Mouse (Mus musculus): Measurements from ENCODE around the gene Slc15a5. TPM values are rescaled to one million over a fixed set of nuclear protein-coding genes. Genes with fewer than 3 reads are reported as not detected.
"Not testable (repeated sequence)": the region's sequence is repeated elsewhere in the genome, so short reads cannot be mapped to it uniquely, and the experiment has no call there.

Slc15a5 gene
- polyA plus RNA-seq, 1 experiment from 2014 or later: not detected

DNA sequence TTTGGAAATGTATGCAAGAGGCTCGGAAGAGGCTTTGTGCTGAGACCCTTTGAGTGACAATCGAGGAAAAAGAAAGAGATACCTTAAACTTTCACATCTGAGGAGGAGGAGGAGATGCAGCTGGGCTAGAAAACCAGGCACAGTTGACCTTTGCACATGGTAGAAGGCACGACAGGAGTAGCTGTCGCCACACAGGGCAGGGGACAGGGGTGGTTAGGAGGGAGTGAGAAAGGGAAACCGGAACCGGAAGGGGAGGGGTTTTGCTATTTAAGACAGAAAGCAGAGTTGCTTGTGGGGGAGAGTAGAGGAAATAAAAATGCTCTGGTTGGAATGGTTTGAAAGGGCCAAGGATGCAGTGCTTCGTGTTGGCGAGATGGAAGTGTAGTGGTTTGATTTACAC, 9.4 kb upstream of the Slc15a5 start:
- no peak overlapping the region for H3K9ac ChIP-seq (ENCODE audit: low read depth, low read length)
- H3K36me3 ChIP-seq (ENCODE audit: control insufficient read depth, insufficient read depth, low read length): no peaks in the 10 kb centered on the region
- no peaks in the 10 kb centered on the region for H3K27me3 ChIP-seq (replicated peaks; ENCODE audit: control insufficient read depth, insufficient read depth, low read length)
- no peak overlapping the region for H3K4me2 ChIP-seq (ENCODE audit: low read length)
- WGBS: 81% methylated on average over 8 of the region's 8 CpGs
- no peaks in the 10 kb centered on the region for H3K9me3 ChIP-seq (ENCODE audit: control insufficient read depth, low read length)
- no peaks in the 10 kb centered on the region for H3K4me1 ChIP-seq (ENCODE audit: control insufficient read depth, insufficient read depth, low read depth, low read length)
- H3K27ac ChIP-seq (ENCODE audit: low read depth, low read length): no peak overlapping the region
- ATAC-seq: no peak
- no peak overlapping the region for H3K4me3 ChIP-seq (ENCODE audit: low read length)

DNA sequence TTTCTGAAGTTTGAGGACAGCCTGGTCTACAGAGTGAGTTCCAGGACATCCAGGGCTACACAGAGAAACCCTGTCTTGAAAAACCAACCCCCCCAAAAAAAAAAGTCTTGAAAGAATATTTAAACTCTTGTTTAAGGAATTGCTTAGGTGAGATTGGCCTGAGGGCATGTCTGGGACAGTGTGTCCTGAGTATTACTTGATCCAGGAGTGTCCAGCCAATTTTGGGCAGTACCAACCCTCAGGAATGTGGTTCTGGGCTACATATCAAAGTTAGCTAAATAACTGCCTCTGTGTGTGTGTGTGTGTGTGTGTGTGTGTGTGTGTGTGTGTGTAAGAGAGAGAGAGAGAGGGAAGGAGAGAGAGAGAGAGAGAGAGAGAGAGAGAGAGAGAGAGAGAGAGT, 6.7 kb upstream of the Slc15a5 start:
- H3K36me3 ChIP-seq (ENCODE audit: control insufficient read depth, insufficient read depth, low read length); H3K9me3 ChIP-seq (ENCODE audit: control insufficient read depth, low read length); H3K4me2 ChIP-seq (ENCODE audit: low read length); H3K4me1 ChIP-seq (ENCODE audit: control insufficient read depth, insufficient read depth, low read depth, low read length); ATAC-seq; H3K27ac ChIP-seq (ENCODE audit: low read depth, low read length); H3K27me3 ChIP-seq (replicated peaks; ENCODE audit: control insufficient read depth, insufficient read depth, low read length); H3K4me3 ChIP-seq (ENCODE audit: low read length); H3K9ac ChIP-seq (ENCODE audit: low read depth, low read length): not testable (repeated sequence)

DNA sequence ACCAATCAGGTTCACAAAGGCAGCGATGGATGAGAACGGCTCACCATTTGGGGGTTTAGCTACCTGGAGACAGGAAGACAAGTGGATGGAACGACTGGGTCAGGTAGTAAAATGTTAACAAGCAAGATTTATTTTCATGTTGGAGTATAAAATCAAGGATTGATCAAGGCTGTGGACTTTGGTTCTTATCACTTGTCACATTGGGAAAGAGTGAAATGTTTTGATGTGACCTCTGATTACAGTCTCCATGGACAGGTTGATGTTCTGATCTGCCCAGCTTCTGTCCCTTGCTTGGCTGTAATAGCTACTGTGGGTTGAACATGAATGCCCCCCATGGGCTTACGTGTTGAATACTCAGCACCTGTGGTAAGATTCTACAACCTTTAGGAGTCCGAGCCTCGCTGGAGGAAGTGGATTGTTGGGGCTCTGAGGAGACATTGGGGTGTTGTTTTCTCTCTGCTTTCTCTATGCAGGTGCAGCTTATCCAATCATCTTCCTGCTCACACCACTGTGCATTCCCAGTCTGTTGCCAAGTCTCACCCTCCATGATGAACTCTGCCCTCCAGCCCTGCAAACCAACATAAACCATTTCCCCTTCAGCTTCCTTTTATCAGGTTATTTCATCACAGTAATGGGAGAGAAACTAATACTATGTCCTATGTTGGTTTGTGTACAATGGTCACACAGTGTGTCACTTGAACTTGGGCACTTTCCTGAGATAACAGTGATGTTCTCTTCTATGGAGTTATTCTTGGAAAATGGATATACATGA, 1.2 kb upstream of the Slc15a5 start:
- Histone ChIP-seq H3K27ac (ENCODE audit: low read depth, low read length) (no peak overlapping the region), H3K4me1 (ENCODE audit: control insufficient read depth, insufficient read depth, low read depth, low read length) (no peaks in the 10 kb centered on the region), H3K9me3 (ENCODE audit: control insufficient read depth, low read length) (no peaks in the 10 kb centered on the region), H3K4me3 (ENCODE audit: low read length) (no peak overlapping the region), H3K4me2 (ENCODE audit: low read length) (no peak overlapping the region), H3K27me3 (replicated peaks; ENCODE audit: control insufficient read depth, insufficient read depth, low read length) (no peaks in the 10 kb centered on the region), H3K36me3 (ENCODE audit: control insufficient read depth, insufficient read depth, low read length) (no peaks in the 10 kb centered on the region), H3K9ac (ENCODE audit: low read depth, low read length) (no peak overlapping the region)
- ATAC-seq: no peak
- WGBS: 92% methylated on average over 6 of the region's 6 CpGs

DNA sequence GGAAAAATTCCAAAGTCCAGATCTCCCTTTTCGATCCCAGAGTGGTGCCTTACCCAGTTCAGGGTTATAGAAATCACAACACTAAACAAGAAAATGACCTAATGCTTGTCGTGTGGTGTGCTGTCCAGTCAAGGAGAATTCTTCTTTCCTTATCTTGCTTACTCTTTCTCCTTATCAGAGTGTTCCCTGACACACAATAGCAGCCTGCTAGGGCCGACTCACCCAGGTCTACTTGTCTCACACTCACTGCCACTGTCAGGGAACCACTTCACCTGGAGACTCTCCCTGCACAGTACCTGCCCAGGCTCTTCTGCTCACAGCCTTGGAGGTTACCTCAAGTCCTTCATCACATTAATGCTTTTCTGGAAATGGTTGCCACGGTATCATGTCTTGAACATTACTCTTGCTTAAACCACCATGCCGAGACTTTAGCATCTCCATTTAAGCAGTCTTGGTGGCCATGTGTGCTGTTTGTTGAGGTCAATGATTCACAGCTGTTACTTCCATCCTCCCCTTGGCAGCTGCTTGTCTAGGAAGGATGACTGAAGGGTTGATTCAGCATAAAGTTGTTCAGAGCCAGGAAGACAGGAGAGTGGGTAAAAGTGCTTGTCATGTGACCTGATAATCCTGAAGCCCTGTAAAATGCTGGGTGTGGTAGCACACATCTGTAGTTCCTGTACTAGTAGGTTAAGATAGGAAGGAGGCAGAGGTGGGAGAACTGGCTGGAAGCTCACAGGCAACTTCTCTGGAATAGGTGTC, 1.9 kb downstream of the Slc15a5 start:
- Histone ChIP-seq H3K36me3 (ENCODE audit: control insufficient read depth, insufficient read depth, low read length) (no peaks in the 10 kb centered on the region), H3K27me3 (replicated peaks; ENCODE audit: control insufficient read depth, insufficient read depth, low read length) (no peaks in the 10 kb centered on the region), H3K4me3 (ENCODE audit: low read length) (no peak overlapping the region), H3K9ac (ENCODE audit: low read depth, low read length) (no peak overlapping the region), H3K27ac (ENCODE audit: low read depth, low read length) (no peak overlapping the region), H3K9me3 (ENCODE audit: control insufficient read depth, low read length) (no peaks in the 10 kb centered on the region), H3K4me1 (ENCODE audit: control insufficient read depth, insufficient read depth, low read depth, low read length) (no peaks in the 10 kb centered on the region), H3K4me2 (ENCODE audit: low read length) (no peak overlapping the region)
- 82% methylated on average over 5 of the region's 5 CpGs for WGBS
- ATAC-seq: no peak

DNA sequence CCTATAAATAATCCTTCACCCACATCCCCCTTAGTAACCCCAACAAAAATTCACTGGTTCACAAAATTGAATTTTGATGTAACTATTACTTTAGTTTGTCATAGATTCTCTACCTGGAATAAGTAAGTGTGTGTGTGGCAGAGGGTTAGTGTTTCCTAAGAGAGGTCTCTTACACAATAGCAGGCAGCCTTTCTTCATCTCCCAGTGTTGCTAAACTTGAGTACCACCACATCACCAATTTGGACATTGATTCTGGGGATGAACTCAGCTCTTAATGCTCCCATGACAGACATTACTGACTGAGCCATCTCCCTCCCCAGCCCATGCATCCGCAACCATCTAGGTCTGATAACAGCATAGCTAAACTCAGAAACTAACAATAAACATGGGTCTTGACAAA, 4.0 kb downstream of the Slc15a5 start:
- no peaks in the 10 kb centered on the region for H3K9me3 ChIP-seq (ENCODE audit: control insufficient read depth, low read length)
- no peaks in the 10 kb centered on the region for H3K4me1 ChIP-seq (ENCODE audit: control insufficient read depth, insufficient read depth, low read depth, low read length)
- H3K4me2 ChIP-seq (ENCODE audit: low read length): no peak overlapping the region
- no peak overlapping the region for H3K4me3 ChIP-seq (ENCODE audit: low read length)
- ATAC-seq: no peak
- 100% methylated on average over 1 of the region's 1 CpGs for WGBS
- no peaks in the 10 kb centered on the region for H3K27me3 ChIP-seq (replicated peaks; ENCODE audit: control insufficient read depth, insufficient read depth, low read length)
- no peak overlapping the region for H3K27ac ChIP-seq (ENCODE audit: low read depth, low read length)
- H3K36me3 ChIP-seq (ENCODE audit: control insufficient read depth, insufficient read depth, low read length): no peaks in the 10 kb centered on the region
- no peak overlapping the region for H3K9ac ChIP-seq (ENCODE audit: low read depth, low read length)

DNA sequence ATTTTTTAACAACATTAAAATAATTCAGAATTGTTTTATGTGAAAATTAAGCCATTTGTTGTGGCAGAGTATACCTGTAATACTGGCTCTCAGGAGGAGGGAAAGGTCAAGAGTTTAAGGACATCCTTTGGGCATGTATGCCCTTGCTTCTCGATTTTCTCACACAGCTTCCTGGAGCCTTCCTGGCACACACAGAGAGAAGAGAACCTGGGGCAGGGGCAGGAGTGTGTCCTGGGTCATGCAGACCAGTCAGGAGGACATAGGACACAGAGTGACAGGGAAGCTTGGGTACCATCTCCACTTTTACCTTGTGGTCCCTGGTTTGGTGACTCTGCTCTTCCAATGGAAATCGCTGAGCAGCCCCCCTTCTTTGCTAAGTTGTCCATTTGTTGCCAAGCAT, 6.2 kb downstream of the Slc15a5 start:
- Histone ChIP-seq H3K36me3 (ENCODE audit: control insufficient read depth, insufficient read depth, low read length) (no peaks in the 10 kb centered on the region), H3K9me3 (ENCODE audit: control insufficient read depth, low read length) (no peaks in the 10 kb centered on the region), H3K4me3 (ENCODE audit: low read length) (no peak overlapping the region), H3K27me3 (replicated peaks; ENCODE audit: control insufficient read depth, insufficient read depth, low read length) (no peaks in the 10 kb centered on the region), H3K4me1 (ENCODE audit: control insufficient read depth, insufficient read depth, low read depth, low read length) (no peaks in the 10 kb centered on the region), H3K9ac (ENCODE audit: low read depth, low read length) (no peak overlapping the region), H3K4me2 (ENCODE audit: low read length) (no peak overlapping the region), H3K27ac (ENCODE audit: low read depth, low read length) (no peak overlapping the region)
- no peak for ATAC-seq
- 91% methylated on average over 2 of the region's 2 CpGs for WGBS

DNA sequence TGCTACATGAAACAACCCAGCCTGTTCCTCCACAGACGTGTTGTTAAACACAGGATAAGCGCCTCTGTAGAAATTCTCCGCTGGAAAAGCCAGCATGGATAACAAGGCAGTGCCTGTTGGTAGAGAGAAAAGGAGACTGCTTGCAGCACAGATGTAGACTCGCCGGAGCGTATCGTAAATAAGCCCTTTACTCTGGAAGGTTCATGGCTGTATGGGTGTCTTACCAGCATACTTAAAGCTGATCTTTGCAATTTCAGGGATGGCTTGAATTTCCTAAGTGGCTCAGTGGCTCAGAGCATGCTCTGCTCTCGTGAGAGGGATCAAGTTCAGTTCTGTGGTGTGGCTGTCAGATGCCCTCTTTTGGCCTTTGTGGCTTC, 6.8 kb downstream of the Slc15a5 start:
- 76% methylated on average over 8 of the region's 8 CpGs for WGBS
- H3K4me3 ChIP-seq (ENCODE audit: low read length): no peak overlapping the region

DNA sequence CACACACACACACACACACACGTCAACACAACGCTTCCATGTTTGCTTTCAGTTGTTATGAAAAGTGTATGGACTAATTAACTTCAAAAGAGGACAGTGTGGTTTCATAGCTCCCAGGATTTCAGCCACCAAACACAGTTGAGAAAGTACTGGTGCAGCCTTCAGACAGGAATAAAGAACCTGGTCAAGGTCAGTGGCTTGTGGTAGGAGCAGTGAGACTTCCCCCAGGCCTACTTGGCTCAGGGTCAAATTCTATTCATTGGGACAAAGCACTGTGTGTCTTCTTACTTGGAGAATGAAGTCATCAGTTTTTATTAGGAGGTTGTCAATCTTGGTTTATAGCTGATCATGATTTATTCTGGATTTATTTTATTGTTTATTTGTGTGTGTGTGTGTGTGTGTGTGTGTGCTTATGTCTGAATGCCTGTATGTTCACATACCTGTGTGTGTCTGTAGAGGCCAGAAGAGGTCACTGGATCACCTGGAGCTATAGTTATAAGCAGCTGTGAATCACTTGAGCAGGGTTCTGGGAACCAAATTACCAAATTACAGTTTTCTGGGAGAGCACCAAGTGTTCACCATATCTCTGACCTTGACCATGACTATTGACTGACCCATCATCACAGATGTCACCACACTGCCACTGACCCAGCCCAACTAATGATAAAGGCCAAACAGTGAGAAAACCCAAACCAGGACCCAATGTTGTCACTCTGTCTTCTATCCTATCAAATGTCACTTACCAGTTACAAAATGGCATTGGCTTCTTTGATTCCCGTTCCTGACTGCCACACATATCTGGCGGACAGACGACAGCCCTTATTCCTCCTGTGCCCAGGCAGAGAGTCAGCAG, 7.4 kb downstream of the Slc15a5 start:
- Histone ChIP-seq H3K36me3 (ENCODE audit: control insufficient read depth, insufficient read depth, low read length) (no peaks in the 10 kb centered on the region), H3K9ac (ENCODE audit: low read depth, low read length) (no peak overlapping the region), H3K9me3 (ENCODE audit: control insufficient read depth, low read length) (no peaks in the 10 kb centered on the region), H3K4me3 (ENCODE audit: low read length) (no peak overlapping the region), H3K27ac (ENCODE audit: low read depth, low read length) (no peak overlapping the region), H3K4me2 (ENCODE audit: low read length) (no peak overlapping the region), H3K27me3 (replicated peaks; ENCODE audit: control insufficient read depth, insufficient read depth, low read length) (no peaks in the 10 kb centered on the region), H3K4me1 (ENCODE audit: control insufficient read depth, insufficient read depth, low read depth, low read length) (no peaks in the 10 kb centered on the region)
- 90% methylated on average over 5 of the region's 5 CpGs for WGBS
- ATAC-seq: no peak

More for the DNA sequence above, 6.8 kb downstream of the Slc15a5 start:
- Histone ChIP-seq H3K9ac (ENCODE audit: low read depth, low read length) (no peak overlapping the region), H3K4me2 (ENCODE audit: low read length) (no peak overlapping the region), H3K36me3 (ENCODE audit: control insufficient read depth, insufficient read depth, low read length) (no peaks in the 10 kb centered on the region), H3K27me3 (replicated peaks; ENCODE audit: control insufficient read depth, insufficient read depth, low read length) (no peaks in the 10 kb centered on the region), H3K9me3 (ENCODE audit: control insufficient read depth, low read length) (no peaks in the 10 kb centered on the region), H3K4me1 (ENCODE audit: control insufficient read depth, insufficient read depth, low read depth, low read length) (no peaks in the 10 kb centered on the region), H3K27ac (ENCODE audit: low read depth, low read length) (no peak overlapping the region)
- 0 out of 2 replicates have a peak, but pooled peaks have one; percentile 24 for ATAC-seq

Measured in hindbrain, embryonic 16.5 days (tissue).